Mouse (Mus musculus) myocyte (in vitro differentiated cells): ENCODE measurements around the gene Ptprd. TPM values are rescaled to one million over a fixed set of nuclear protein-coding genes. Genes with fewer than 3 reads are reported as not detected.

ENCODE experiments used
- H3K27me3 ChIP-seq: one replicate; pipeline ENCODE4 v1.6.1; 2011; ENCODE audit not compliant: control insufficient read depth, insufficient read depth, insufficient read length
- H3K36me3 ChIP-seq: one replicate; pipeline ENCODE4 v1.6.1; 2011; ENCODE audit not compliant: control insufficient read depth, insufficient read depth
- H3K4me2 ChIP-seq: one replicate; pipeline ENCODE4 v1.6.1; 2011; ENCODE audit warnings: low read depth, control low read depth
- H3K4me3 ChIP-seq: one replicate; pipeline ENCODE4 v1.5.1; 2011; ENCODE audit warnings: mild to moderate bottlenecking, control low read depth, moderate library complexity
- H3K79me2 ChIP-seq: one replicate; pipeline ENCODE4 v1.6.1; 2011; ENCODE audit not compliant: control insufficient read depth, insufficient read depth
- H3ac ChIP-seq: one replicate; pipeline ENCODE4 v1.6.1; 2011; ENCODE audit not compliant: control insufficient read depth, insufficient read length
- CEBPB ChIP-seq: IDR thresholded peaks from 2 replicates; pipeline ENCODE4 v1.6.1; 2011; ENCODE audit warnings: mild to moderate bottlenecking, moderate library complexity; ENCODE audit not compliant: poor library complexity, insufficient read depth, severe bottlenecking
- E2F4 ChIP-seq: IDR thresholded peaks from one replicate; pipeline ENCODE4 v1.6.1; 2011; ENCODE audit warnings: mild to moderate bottlenecking, control low read depth, moderate library complexity; ENCODE audit not compliant: insufficient read depth
- MAX ChIP-seq: IDR thresholded peaks from one replicate; pipeline ENCODE4 v1.6.1; 2011; ENCODE audit warnings: low read depth, mild to moderate bottlenecking, control low read depth
- MYOD1 ChIP-seq, 3 experiments: IDR thresholded peaks; one replicate each; pipeline ENCODE4 v1.6.1; 2011; ENCODE audit warnings: control low read depth in 2 of 3, low read depth in 2 of 3, mild to moderate bottlenecking in 2 of 3, moderate library complexity in 1 of 3; ENCODE audit not compliant: insufficient read length in 2 of 3, control insufficient read depth in 1 of 3
- MYOG ChIP-seq, 3 experiments: IDR thresholded peaks; one replicate each; pipeline ENCODE4 v1.6.1; 2011; ENCODE audit warnings: control low read depth in 2 of 3, low read depth in 2 of 3, mild to moderate bottlenecking in 2 of 3; ENCODE audit not compliant: insufficient read length in 2 of 3, control insufficient read depth in 1 of 3, insufficient read depth in 1 of 3
- POLR2A ChIP-seq: IDR thresholded peaks from one replicate; pipeline ENCODE4 v1.6.1; 2011; ENCODE audit warnings: low read depth, mild to moderate bottlenecking, control low read depth, moderate library complexity; ENCODE audit not compliant: insufficient read length
- POLR2AphosphoS2 ChIP-seq: IDR thresholded peaks from one replicate; pipeline ENCODE4 v1.6.1; 2011; ENCODE audit warnings: low read depth, control low read depth; ENCODE audit not compliant: insufficient read length
- REST ChIP-seq: IDR thresholded peaks from one replicate; pipeline ENCODE4 v1.6.1; 2011; ENCODE audit warnings: mild to moderate bottlenecking, control low read depth, moderate library complexity; ENCODE audit not compliant: insufficient read depth, insufficient read length
- SRF ChIP-seq: IDR thresholded peaks from one replicate; pipeline ENCODE4 v1.6.1; 2011; ENCODE audit warnings: low read depth; ENCODE audit not compliant: control insufficient read depth, insufficient read length
- TCF12 ChIP-seq: IDR thresholded peaks from one replicate; pipeline ENCODE4 v1.6.1; 2011; ENCODE audit warnings: mild to moderate bottlenecking, control low read depth; ENCODE audit not compliant: poor library complexity, insufficient read depth, severe bottlenecking
- TCF3 ChIP-seq: IDR thresholded peaks from one replicate; pipeline ENCODE4 v1.6.1; 2011; ENCODE audit warnings: low read depth, control low read depth; ENCODE audit not compliant: insufficient read length
- USF1 ChIP-seq: IDR thresholded peaks from one replicate; pipeline ENCODE4 v1.6.1; 2011; ENCODE audit warnings: low read depth, mild to moderate bottlenecking, control low read depth, moderate library complexity
- polyA plus RNA-seq: library from polyadenylated mRNA; unstranded; fragments of >200 nt; fragmentation: generic; extraction: Trizol; gene quantifications from one replicate; pipeline ENCODE4 v1.2.1, GENCODE M21; 2012; ENCODE audit warnings: missing spikeins

The Ptprd gene
- polyA plus RNA-seq, 1 experiment = 2.9 TPM

DNA sequence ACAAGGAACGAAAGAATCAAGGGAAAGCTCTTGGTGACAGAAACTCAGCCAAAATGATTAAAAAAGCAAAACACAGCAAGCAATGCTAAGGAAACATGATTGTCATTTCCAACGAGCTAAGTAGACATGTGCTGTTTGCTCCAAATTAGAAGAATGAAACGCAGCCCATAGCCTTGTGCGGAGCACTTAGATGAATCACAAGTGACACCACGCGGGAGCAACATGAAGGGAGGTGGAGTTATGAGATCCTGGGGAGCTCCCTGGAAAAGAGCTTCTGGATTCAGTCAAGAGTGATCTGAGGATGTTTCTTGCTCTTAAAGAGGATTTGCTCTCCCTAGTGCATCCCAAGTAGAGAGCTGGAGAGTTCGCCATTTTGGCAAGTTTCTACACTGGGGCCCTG, 1590.0 kb downstream of the Ptprd start:
- no peak overlapping the region for H3ac ChIP-seq
- TF ChIP-seq POLR2A (no peak), E2F4 (no peak), POLR2AphosphoS2 (no peak)
- no peaks in the 10 kb centered on the region for H3K27me3 ChIP-seq
- no peak overlapping the region for H3K4me2 ChIP-seq
- no peaks in the 10 kb centered on the region for H3K36me3 ChIP-seq
- H3K79me2 ChIP-seq = no peaks in the 10 kb centered on the region
- H3K4me3 ChIP-seq = no peak overlapping the region

- no peak overlapping the region for H3K4me3 ChIP-seq
- no peak overlapping the region for H3ac ChIP-seq
- H3K36me3 ChIP-seq = no peaks in the 10 kb centered on the region
- H3K27me3 ChIP-seq = no peaks in the 10 kb centered on the region
- no peak for TF ChIP-seq MAX
- no peak for TF ChIP-seq E2F4
- no peak for TF ChIP-seq USF1
- no peak for TF ChIP-seq TCF12
- no peak for TF ChIP-seq SRF
- TF ChIP-seq MYOG (IDR thresholded peaks at IDR 0.05; ENCODE audit: control insufficient read depth in 1 of 3, insufficient read depth in 1 of 3, insufficient read length in 2 of 3, low read depth in 2 of 3) = no peak
- TF ChIP-seq MYOD1 (IDR thresholded peaks at IDR 0.05; ENCODE audit: control insufficient read depth in 1 of 3, insufficient read length in 2 of 3, low read depth in 2 of 3) = no peak
- TF ChIP-seq REST = no peak
- TF ChIP-seq CEBPB = no peak
- no peak for TF ChIP-seq TCF3
- no peak for TF ChIP-seq POLR2AphosphoS2
- no peaks in the 10 kb centered on the region for H3K79me2 ChIP-seq
- H3K4me2 ChIP-seq = no peak overlapping the region
Measured at GRCm38 (mm10) chr4:76616614-76617013, 1595.1 kb downstream of the Ptprd start.

- Histone ChIP-seq H3K79me2 (no peaks in the 10 kb centered on the region), H3K4me3 (no peak overlapping the region), H3K36me3 (no peaks in the 10 kb centered on the region), H3ac (no peak overlapping the region), H3K4me2 (peak overlapping the region; percentile 24), H3K27me3 (no peaks in the 10 kb centered on the region)
- TF ChIP-seq TCF12 = no peak
Measured at GRCm38 (mm10) chr4:76608246-76608645, 1603.5 kb downstream of the Ptprd start.

DNA sequence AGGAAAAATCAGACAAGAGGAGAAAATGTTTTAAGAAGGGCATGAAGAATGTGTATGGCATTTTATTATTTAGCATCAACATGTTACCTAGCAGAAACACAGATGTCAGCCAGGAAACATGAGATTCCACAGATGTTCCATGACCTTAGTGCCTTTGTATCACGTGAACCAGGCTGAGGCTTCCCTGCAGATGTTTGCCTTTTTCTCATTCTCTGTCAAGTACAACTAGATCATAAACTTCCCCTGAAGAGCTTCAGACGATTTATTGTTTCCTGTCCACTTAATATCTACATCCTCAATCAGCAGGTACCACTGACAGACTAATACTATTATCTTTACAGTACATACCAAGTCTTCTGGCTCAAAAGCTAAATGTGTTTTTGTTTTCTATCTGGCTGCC, 1605.0 kb downstream of the Ptprd start:
- Histone ChIP-seq H3ac (no peak overlapping the region), H3K36me3 (no peaks in the 10 kb centered on the region), H3K4me3 (no peak overlapping the region), H3K4me2 (no peak overlapping the region), H3K27me3 (no peaks in the 10 kb centered on the region), H3K79me2 (no peaks in the 10 kb centered on the region)
- TF ChIP-seq MYOG (IDR thresholded peaks at IDR 0.05; ENCODE audit: control insufficient read depth in 1 of 3, insufficient read depth in 1 of 3, insufficient read length in 2 of 3, low read depth in 2 of 3) = no peak
- no peak for TF ChIP-seq POLR2A
- no peak for TF ChIP-seq TCF3
- TF ChIP-seq E2F4 = no peak
- no peak for TF ChIP-seq MYOD1 (IDR thresholded peaks at IDR 0.05; ENCODE audit: control insufficient read depth in 1 of 3, insufficient read length in 2 of 3, low read depth in 2 of 3)
- TF ChIP-seq REST = no peak
- TF ChIP-seq CEBPB = no peak
- TF ChIP-seq TCF12 = no peak
- no peak for TF ChIP-seq MAX
- no peak for TF ChIP-seq POLR2AphosphoS2
- TF ChIP-seq USF1 = no peak
- TF ChIP-seq SRF = no peak

DNA sequence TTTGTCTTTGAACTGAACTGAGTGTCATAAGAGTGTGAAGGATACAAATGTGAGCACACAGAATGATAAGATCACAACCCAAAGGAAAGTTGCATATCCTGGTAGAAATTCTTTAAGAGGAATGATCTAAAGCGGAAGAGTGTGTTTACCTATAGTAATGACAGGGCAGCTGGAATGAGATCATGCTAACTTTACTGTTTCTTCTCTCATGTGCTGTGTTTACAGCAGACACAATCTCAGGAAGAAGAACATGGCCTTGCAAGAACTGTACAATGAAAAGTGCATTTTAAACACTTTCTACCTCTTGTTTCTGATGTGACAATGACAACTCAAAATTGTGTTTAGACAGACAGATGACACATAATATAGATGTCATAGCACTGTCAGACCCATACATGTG, 1621.0 kb downstream of the Ptprd start:
- H3K36me3 ChIP-seq = no peaks in the 10 kb centered on the region
- no peak overlapping the region for H3K4me3 ChIP-seq
- H3K4me2 ChIP-seq = no peak overlapping the region
- no peaks in the 10 kb centered on the region for H3K27me3 ChIP-seq
- H3ac ChIP-seq = no peak overlapping the region
- TF ChIP-seq CEBPB = no peak
- TF ChIP-seq SRF = no peak
- TF ChIP-seq E2F4 = no peak
- no peak for TF ChIP-seq USF1
- TF ChIP-seq POLR2A = no peak
- TF ChIP-seq MYOG (IDR thresholded peaks at IDR 0.05; ENCODE audit: control insufficient read depth in 1 of 3, insufficient read depth in 1 of 3, insufficient read length in 2 of 3, low read depth in 2 of 3) = no peak
- TF ChIP-seq REST = no peak
- TF ChIP-seq MYOD1 (IDR thresholded peaks at IDR 0.05; ENCODE audit: control insufficient read depth in 1 of 3, insufficient read length in 2 of 3, low read depth in 2 of 3) = no peak
- TF ChIP-seq MAX = no peak
- no peak for TF ChIP-seq POLR2AphosphoS2
- TF ChIP-seq TCF12 = no peak
- TF ChIP-seq TCF3 = no peak
- H3K79me2 ChIP-seq = no peaks in the 10 kb centered on the region
